Mouse (Mus musculus): ENCODE measurements at regions not wholly inside any gene's neighbourhood (a gene's known extent, or its start where the extent isn't known, plus 50 kb on each side); places are given as distances from the start of the nearest gene placed in this dataset.
A peak's percentile ranks its signal among the peaks of the same experiment; 100 is the strongest.

GRCm38 (mm10) chr2:128516694-128517093 is 74.3 kb upstream of the Spdye4c start:
- Histone ChIP-seq H3K4me1 (0 out of 2 replicates have a peak, but pooled peaks cover 7% of the 10 kb centered on the region), H3K36me3 (no peaks in the 10 kb centered on the region), H3K4me2 (no peak overlapping the region), H3K27me3 (replicated peaks) (no peaks in the 10 kb centered on the region), H3K27ac (no peak overlapping the region), H3K9ac (no peak overlapping the region), H3K9me3 (no peaks in the 10 kb centered on the region), H3K4me3 (replicated peaks) (no peak overlapping the region)
- WGBS, result 79% methylated on average over 9 of the region's 9 CpGs
- no peak for ATAC-seq (ENCODE audit: insufficient read depth, low FRiP score, low read depth)

GRCm38 (mm10) chr2:128518142-128518541 is 72.9 kb upstream of the Spdye4c start:
- no peaks in the 10 kb centered on the region for H3K36me3 ChIP-seq
- H3K4me1 ChIP-seq, result 0 out of 2 replicates have a peak, but pooled peaks cover 7% of the 10 kb centered on the region
- H3K4me3 ChIP-seq (replicated peaks), result no peak overlapping the region
- no peak overlapping the region for H3K27ac ChIP-seq
- H3K4me2 ChIP-seq, result no peak overlapping the region
- H3K27me3 ChIP-seq (replicated peaks), result no peaks in the 10 kb centered on the region
- WGBS, result 89% methylated on average over 3 of the region's 3 CpGs
- no peaks in the 10 kb centered on the region for H3K9me3 ChIP-seq
- no peak for ATAC-seq (ENCODE audit: insufficient read depth, low FRiP score, low read depth)
- no peak overlapping the region for H3K9ac ChIP-seq

DNA sequence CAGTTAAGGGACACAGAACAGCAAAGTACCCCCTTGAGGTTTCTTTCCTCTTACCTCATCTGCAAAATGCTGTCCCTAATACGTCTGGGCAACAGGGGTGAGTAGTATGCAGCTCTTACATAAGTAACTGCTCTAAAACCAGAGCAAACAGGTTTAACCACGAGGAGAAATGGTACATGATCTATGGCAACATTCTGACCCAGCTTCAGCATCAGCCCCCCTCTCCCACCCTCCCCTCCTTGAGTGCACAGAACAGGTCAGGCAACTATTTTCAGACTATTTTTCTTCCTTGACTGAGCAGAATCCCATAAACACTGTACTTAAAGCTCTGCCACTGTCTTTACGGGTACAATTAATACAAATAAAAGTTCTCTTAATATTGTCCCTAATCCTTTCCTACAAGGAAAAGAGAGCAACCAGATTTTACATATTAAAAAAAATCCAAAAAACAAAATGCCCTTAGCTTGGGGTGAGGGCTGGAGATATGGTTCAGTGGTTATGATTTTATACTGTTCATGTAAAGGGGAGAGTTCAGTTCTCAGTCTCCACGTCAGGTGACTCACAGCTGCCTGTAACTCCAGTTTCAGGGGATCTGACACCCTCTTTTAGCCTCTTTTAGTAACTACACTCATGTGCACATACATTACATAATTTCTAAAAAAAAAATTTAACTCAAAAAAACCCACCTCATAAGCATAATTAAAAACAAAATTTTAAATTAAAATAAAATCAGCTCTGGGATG is 69.1 kb upstream of the Spdye4c start:
- Histone ChIP-seq H3K9ac (no peak overlapping the region), H3K4me1 (0 out of 2 replicates have a peak, but pooled peaks cover 3% of the 10 kb centered on the region), H3K4me3 (replicated peaks) (no peak overlapping the region), H3K27ac (no peak overlapping the region), H3K27me3 (replicated peaks) (no peaks in the 10 kb centered on the region), H3K36me3 (no peaks in the 10 kb centered on the region), H3K9me3 (no peaks in the 10 kb centered on the region), H3K4me2 (no peak overlapping the region)
- ATAC-seq (ENCODE audit: insufficient read depth, low FRiP score, low read depth), result no peak
- 35% methylated on average over 4 of the region's 4 CpGs for WGBS

- Histone ChIP-seq H3K27me3 (replicated peaks) (no peaks in the 10 kb centered on the region), H3K4me2 (no peak overlapping the region), H3K36me3 (no peaks in the 10 kb centered on the region), H3K4me1 (peaks cover 3% of the 10 kb centered on the region; the same call in 1 of the 2 replicates), H3K27ac (no peak overlapping the region), H3K4me3 (replicated peaks) (no peak overlapping the region), H3K9me3 (no peaks in the 10 kb centered on the region), H3K9ac (no peak overlapping the region)
- 62% methylated on average over 4 of the region's 4 CpGs for WGBS
- no peak for ATAC-seq (ENCODE audit: insufficient read depth, low FRiP score, low read depth)
Observed at GRCm38 (mm10) chr2:128523425-128524108, 67.4 kb upstream of the Spdye4c start.

DNA sequence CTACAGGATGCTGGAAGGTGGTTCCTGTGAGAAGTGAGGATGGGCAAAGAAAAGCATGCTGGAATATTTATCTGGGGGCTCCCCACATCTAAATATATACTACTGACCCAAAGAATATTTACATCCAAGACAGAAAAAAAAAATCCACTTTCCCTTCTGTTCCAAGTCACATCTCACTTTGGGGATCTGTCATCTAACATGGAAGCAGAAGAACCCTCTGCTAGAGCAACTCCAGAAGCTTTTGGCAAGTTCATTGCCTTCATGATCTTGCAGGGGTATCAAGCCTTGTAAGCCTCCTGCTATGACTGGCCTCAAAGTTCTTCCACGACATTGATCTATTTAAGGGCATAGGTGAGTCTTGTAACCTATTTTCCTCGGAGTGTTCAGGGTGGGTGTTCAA is 64.9 kb upstream of the Spdye4c start:
- H3K4me3 ChIP-seq (replicated peaks), result no peak overlapping the region
- no peak for ATAC-seq (ENCODE audit: insufficient read depth, low FRiP score, low read depth)
- peaks cover 3% of the 10 kb centered on the region; the same call in 1 of the 2 replicates for H3K4me1 ChIP-seq
- H3K27ac ChIP-seq, result no peak overlapping the region
- no peaks in the 10 kb centered on the region for H3K36me3 ChIP-seq
- no peaks in the 10 kb centered on the region for H3K27me3 ChIP-seq (replicated peaks)
- no peak overlapping the region for H3K4me2 ChIP-seq
- 63% methylated on average over 2 of the region's 2 CpGs for WGBS
- no peak overlapping the region for H3K9ac ChIP-seq
- H3K9me3 ChIP-seq, result no peaks in the 10 kb centered on the region

DNA sequence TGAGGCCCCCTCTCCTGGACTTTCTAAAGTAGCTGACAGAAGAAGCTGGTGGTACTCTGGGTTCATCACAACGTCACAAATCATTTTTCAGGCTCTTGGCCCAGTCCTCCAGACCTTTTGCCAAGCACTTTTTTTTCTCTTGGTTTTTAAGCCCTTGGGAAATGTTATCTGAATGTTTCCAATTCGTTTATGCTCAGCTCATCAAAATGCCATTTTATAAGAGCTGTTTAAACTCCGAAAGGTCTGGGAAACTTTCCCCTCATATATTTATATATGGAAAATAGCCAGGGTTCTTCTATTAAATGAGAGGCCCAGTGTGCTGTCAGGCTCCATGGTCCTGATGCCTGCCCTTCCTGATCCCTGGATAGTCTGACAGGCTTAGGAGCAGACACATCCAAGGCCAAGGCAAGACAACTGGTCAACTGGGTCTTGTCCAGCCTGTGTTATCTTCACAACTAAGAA is 64.1 kb upstream of the Spdye4c start:
- peak overlapping the region; percentile 57; the same call in 1 of the 2 replicates for H3K27ac ChIP-seq
- peaks cover 3% of the 10 kb centered on the region; the same call in 1 of the 2 replicates for H3K4me1 ChIP-seq
- no peaks in the 10 kb centered on the region for H3K27me3 ChIP-seq (replicated peaks)
- H3K4me2 ChIP-seq, result no peak overlapping the region
- no peaks in the 10 kb centered on the region for H3K9me3 ChIP-seq
- H3K4me3 ChIP-seq (replicated peaks), result no peak overlapping the region
- no peak overlapping the region for H3K9ac ChIP-seq
- peak; percentile 14; the same call in 1 of the 2 replicates for ATAC-seq (ENCODE audit: insufficient read depth, low FRiP score, low read depth)
- WGBS, result 19% methylated on average over 3 of the region's 3 CpGs
- no peaks in the 10 kb centered on the region for H3K36me3 ChIP-seq

GRCm38 (mm10) chr2:128536294-128536693 is 54.7 kb upstream of the Spdye4c start:
- Histone ChIP-seq H3K4me2 (no peak overlapping the region), H3K27me3 (replicated peaks) (no peaks in the 10 kb centered on the region), H3K4me3 (replicated peaks) (no peak overlapping the region), H3K4me1 (no peaks in the 10 kb centered on the region), H3K27ac (no peak overlapping the region), H3K9ac (no peak overlapping the region), H3K9me3 (no peaks in the 10 kb centered on the region), H3K36me3 (no peaks in the 10 kb centered on the region)
- no peak for ATAC-seq (ENCODE audit: insufficient read depth, low FRiP score, low read depth)
- WGBS, result 83% methylated on average over 3 of the region's 3 CpGs

DNA sequence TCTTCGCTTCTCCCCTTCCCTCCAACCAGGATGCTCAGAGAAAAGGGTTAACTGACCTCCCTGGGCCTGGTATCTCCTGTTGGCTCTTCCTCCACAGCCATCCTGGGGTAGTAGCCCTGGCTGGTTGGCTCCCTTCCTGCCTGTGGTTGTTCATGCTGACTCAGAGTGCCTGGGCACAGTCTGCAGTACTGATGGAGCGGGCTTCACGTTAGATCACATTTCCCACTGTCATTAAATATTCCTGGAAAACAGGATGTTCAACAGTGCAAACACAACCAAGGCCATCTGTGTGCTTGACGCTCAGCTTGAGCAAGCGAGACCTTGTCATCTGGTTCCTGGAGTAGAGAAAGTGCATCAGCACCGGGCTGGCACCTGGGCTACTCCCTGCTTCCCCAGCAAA is 53.6 kb upstream of the Spdye4c start:
- H3K36me3 ChIP-seq, result no peaks in the 10 kb centered on the region
- H3K4me3 ChIP-seq (replicated peaks), result no peak overlapping the region
- no peak overlapping the region for H3K4me2 ChIP-seq
- no peaks in the 10 kb centered on the region for H3K4me1 ChIP-seq
- no peaks in the 10 kb centered on the region for H3K9me3 ChIP-seq
- H3K9ac ChIP-seq, result no peak overlapping the region
- H3K27me3 ChIP-seq (replicated peaks), result no peaks in the 10 kb centered on the region
- H3K27ac ChIP-seq, result no peak overlapping the region
- no peak for ATAC-seq (ENCODE audit: insufficient read depth, low FRiP score, low read depth)
- WGBS, result 77% methylated on average over 6 of the region's 6 CpGs

DNA sequence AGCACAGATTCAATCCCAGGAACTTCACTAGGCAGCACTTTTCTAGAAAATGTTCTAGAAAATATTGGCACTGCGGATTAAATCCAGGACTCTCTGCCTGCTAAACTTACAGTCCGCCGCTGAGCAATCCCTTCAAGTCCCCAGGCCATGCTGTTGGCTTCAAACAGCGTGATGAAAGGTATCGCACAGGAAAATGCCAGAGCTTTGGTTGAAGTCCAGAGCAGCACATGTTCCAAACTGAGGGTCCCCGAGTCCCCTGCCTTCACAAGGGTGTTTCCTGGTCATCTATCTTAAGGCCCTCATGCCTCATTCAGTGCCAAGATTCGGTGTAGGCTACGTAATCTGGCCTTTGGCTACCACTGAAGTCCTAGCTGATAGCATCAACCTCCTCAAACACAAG is 52.3 kb upstream of the Spdye4c start:
- H3K9ac ChIP-seq, result no peak overlapping the region
- H3K27ac ChIP-seq, result no peak overlapping the region
- H3K27me3 ChIP-seq (replicated peaks), result no peaks in the 10 kb centered on the region
- no peak overlapping the region for H3K4me3 ChIP-seq (replicated peaks)
- no peak for ATAC-seq (ENCODE audit: insufficient read depth, low FRiP score, low read depth)
- no peak overlapping the region for H3K4me2 ChIP-seq
- 84% methylated on average over 8 of the region's 8 CpGs for WGBS
- H3K4me1 ChIP-seq, result peaks cover 2% of the 10 kb centered on the region; the same call in 1 of the 2 replicates
- no peaks in the 10 kb centered on the region for H3K9me3 ChIP-seq
- no peaks in the 10 kb centered on the region for H3K36me3 ChIP-seq
